Mouse (Mus musculus) cerebellum, adult 8-10 months (tissue): Measurements from ENCODE around the gene Nradd.

ENCODE experiments used
- DNase-seq: peaks from one replicate; pipeline ENCODE4 v3.0.0; 2022

The Nradd gene

GRCm38 (mm10) chr9:110582161-110582560 lies 42.1 kb downstream of the Nradd start:
- DNase-seq: no peak
